Mouse (Mus musculus): ENCODE measurements around the gene Mzf1.

The Mzf1 gene

DNA sequence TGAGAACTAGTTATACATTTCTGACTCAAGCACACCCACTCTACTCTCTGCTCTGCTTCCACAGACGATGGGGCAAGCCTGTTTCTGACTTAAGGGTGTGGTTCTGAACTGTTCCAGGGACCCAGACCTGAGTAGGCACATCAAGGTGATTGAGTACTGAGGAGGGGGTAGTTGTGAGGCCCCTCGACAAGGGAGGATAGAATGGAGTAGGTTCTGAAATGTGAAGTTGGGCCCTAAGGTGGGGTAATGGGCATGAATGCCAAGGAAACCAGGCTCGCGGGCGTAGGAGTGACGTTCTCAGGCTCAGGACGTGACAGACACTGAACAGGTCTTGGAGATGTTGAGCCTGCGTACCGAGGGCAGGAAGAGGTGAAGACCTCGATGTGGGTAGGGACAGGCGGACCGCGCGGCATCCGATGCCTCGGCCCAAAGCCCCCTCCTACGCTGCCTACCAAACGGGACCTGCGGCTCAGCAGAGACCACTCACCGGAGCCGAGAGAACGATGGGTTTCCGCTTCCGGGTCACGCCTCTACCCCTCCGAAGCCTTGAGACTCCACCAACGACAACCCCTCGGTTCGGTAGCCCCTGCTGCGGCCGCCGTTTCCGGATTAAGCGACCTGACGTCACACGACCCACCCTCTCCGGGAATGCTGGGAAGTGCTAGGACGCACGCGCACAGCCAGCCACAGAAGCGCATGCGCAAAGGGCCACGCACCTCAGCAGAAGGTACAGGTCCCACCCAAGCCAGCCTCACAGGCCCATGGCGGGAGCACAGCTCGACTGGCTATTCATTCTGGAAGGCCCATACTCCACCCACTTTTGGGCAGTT is 20.2 kb downstream of the Mzf1 start, which contains the start of gene Chmp2a:
TSS of gene Chmp2a (minus strand) at position 660 of the 830 bp plus-strand sequence.
- DNase-seq = peak; percentile 99

DNA sequence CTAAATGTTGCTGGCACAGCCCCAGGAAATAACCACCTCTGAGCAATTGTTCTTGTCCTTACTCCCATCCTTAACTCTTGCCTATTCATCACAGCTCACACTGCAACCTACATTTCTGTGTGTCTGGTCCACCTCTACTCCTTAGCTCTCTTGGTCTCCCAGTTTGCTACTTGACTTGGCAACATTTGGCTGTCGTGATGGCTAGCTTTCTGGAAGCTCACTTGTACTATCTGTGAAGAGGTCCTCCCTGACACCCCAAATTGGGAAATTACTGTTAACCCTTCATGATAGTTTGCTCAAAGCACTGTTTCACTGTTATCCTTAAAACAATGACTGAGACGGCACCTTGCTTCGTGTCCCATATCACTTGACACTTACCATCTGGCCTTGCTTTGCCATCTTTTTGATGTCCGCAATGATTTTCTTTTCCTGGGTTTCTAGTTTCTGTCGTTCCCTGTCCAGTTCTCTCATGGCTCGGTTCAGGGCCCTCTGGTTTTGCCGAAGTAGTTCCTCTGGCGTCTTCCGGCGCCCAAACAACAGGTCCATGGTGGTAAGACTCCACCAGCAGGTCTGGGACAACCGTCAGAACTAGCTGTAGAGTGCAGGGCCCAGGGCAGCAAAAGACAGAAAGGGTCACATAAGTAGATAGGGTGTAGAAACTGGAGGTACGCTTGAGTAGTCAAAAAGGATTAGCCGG is 21.0 kb downstream of the Mzf1 start:
- DNase-seq = peak in 1 of 2 experiments; percentile 20

DNA sequence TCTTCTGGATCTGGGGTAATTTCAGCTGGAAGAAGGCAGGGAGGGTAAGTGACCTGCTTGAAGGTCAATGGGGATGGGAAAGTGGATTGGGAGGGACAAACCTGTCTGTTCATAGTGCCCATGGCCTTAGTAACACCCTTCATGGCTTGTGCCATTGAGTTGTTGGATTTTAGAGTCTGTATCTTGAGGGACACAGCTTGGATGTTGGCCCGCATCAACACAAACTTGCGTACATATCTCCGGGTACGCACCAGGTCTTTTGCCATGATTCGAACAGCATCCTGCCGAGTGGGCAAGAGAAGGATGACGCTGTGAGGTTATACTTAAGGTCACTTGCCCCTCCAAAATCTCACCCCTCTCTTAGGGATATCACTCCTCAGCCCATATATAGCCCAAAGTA is 22.0 kb downstream of the Mzf1 start:
- peak in 1 of 2 experiments; percentile 5 for DNase-seq

DNA sequence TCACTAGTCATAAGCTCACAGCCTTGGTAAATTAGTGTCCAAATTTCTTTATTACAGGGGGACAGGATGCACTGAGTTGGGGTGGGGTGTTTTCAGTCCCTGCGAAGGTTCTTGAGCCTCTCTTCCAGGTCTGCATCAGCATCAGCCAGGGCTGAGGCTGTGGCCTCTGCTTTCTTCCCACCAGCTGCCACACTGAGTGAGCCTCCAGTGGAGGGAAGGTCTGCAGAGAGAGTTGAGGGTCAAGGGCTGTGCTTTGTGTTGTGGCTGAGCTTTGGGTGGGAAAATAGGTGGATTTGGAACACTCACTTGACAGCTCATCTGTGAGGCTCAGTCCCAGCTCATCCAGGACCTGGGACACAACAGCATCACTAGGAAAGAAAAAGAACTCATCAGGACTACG is 22.6 kb downstream of the Mzf1 start:
- peak in 1 of 2 experiments; percentile 2 for DNase-seq

DNA sequence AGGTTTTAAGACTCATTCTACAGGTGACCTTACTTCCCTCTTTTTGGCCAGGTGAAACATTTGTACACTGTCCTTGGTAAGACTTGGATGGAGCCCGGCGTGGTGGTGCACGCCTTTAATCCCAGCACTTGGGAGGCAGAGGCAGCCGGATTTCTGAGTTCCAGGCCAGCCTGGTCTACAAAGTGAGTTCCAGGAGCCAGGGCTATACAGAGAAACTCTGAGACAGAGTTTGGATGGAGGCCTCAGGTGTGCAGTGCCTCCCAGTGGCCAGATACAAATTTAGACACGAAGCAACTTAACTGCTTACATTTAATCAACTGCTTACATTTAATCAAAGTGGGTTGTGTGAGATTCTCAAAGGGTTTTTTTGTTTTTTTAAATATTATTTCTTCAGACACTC is 23.5 kb downstream of the Mzf1 start:
- DNase-seq = peak in 1 of 2 experiments; percentile 52

DNA sequence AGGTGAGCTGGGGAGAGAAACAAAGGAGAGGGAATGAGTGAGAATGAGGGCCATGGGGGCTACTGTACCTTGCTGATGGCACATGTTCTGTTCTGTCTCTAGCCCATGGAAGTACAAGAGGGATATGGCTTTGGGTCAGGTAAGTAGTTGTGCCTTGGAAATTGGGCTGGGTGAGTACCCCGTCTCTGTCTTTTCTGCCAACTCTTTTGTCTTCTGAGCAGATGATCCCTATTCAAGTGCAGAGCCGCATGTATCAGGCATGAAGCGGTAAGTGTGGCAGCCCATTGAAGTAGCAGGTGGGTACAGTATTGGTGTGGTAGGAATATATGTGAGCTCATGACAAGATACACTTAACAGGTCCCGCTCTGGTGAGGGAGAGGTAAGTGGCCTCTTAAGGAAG is 25.6 kb downstream of the Mzf1 start:
- no peak for DNase-seq

DNA sequence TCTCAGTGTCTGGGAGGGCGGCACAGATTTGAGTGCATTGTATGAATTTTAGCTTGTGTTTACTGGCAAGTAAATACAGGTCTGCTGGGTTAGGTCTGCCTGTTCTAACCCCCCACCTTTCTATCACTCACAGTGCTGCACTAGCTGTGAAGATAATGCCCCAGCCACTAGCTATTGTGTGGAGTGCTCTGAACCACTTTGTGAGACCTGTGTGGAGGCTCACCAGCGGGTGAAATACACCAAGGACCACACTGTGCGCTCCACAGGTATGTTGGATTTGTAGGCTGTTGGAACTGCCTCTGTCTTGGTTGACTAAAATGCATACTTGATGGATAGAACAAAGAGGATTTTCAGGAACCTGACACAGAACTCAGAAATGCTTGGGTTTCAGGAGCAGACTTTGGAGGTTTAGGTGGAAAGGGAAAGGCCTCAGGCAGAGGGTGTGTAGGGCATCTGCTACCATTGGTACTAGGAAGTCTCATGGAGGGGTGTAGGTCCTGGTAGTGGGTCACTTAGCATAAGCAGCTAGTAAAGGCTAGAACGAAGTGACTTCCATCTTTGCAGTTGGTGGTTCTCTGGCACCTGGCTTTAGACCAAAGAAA is 29.0 kb downstream of the Mzf1 start:
- no peak for DNase-seq

DNA sequence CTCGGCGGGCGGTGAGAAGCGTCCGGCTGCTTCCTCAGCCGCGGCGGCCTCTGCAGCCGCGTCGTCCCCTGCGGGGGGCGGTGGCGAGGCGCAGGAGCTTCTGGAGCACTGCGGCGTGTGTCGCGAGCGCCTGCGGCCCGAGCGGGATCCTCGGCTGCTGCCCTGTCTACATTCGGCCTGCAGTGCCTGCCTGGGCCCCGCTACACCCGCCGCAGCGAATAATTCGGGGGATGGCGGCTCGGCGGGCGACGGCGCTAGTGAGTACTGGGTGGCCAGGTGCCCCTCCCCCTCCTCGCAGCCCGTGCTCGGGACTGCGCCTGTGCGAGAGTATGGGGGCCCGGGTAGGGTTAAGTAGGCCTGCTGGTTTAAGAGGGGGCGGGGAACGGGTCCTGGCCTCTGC is 29.8 kb downstream of the Mzf1 start:
- DNase-seq = peak; percentile 95

DNA sequence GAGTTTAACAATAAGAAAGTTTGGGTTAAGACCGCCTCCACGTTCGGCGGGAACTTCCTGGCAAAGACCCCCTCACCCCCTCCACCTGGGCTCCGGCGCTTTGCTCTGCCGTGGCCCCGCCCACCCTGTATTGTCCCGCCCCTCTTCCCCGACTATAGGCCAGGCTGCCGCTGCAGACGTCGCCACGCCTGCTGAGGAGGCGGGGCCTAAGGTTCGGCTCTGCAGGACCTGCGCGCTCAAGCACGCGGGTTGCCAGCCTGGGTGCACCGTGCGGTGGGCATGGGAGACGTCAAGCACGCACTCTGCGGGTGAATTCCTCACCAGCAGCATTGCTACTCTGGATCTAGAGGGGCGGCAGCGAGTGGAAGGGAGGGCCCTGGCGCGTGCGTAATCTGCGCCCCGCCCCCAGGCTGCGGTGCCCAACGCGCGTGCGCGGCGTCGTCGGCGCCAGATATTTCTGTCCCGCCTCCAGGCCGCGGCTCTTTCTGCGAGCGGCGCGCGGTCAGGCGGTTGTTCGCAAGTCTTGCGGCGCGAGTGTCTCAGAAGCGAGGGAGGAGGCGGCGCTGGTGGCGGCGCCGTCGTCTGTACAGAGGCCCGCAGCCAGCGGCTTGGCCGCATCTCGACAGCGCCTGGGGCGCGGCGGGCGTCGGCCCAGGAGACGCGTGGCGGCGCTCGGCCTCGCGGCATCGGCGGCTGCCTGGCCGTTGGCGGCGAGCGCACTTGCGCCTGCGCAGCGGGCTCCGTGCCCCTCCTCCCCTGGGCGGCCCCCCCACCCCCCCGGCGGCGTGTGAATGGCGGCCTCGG is 30.4 kb downstream of the Mzf1 start:
- DNase-seq = peak; percentile 97 to 98

DNA sequence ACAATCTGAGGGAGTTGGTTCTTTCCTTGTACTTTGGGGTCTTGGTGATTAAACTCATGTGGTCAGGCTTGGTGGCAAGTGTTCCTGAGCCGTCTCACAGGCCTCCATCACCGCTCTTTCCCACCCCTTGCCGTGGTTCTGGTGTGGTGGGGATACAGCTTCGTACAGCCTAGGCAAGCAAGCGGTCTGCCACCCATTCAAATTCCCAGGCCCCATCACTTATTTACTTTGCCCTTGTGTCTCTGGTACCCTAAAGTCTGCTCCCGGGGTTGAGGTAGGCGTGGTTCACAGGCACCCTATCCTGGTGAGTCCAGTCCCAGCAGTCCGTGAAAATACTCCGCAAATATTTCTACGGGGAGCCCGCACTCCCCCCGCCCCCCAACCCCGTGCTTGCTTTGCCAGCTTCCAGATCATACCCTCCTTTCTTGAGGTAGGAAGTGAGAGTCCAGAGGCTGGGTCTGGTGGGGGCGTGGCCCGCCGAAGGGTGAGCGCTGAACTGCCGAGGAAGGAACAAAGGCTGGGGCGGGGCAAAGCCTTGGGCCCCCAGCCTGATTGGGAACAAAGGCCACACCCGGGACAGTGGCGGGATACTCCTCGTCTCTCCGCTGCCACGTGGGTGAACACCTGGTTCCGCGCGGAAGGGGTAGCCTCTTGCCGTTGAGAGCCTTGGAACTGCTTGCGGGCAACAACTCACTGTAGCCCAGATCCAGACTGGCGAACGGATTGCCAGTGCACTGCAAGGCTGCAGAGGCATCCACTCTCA is 31.6 kb downstream of the Mzf1 start:
- DNase-seq = peak; percentile 67 to 80

DNA sequence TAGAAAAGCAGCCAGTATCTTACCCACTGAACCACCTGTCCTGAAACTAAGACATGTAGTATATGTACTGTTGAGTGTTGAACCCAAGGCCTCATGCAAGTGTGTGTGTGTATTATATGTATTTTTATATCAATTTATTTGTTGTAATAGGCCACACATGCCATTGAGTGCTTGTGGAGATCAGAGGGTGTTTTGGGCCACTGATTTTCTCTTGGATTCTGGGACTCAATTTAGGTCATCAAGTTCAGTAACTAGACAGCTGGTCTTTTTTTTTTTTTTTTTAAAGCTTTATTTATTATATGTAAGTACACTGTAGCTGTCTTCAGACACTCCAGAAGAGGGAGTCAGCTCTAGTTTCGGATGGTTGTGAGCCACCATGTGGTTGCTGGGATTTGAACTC is 39.3 kb downstream of the Mzf1 start:
- DNase-seq = no peak

DNA sequence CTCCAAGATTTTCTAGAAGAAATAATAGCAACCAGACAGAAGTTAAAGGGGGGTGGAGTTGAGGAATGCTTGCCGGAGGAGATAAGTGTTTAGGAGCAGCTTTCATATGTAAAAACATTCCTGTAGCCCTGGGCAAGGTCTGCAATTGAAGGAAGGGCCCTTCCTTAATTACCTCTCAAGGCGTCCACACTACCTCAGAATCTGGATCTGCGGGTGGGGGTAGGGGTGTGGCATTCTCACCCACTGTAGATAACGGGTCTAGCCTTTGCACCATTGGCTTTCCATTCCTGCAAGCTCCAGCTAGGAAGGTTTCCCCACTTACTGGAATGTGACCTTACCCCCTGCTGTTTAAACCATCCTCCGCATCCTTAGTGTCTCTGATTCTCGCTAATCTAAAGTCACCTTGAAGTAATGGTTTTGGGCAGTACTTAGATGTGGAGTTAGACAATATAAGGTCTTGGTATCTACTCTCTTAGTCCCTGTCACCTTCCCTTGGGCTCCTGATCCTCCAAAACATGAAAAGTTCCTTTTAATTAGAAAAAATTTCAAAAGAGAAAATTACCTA is 40.2 kb downstream of the Mzf1 start:
- DNase-seq = no peak

DNA sequence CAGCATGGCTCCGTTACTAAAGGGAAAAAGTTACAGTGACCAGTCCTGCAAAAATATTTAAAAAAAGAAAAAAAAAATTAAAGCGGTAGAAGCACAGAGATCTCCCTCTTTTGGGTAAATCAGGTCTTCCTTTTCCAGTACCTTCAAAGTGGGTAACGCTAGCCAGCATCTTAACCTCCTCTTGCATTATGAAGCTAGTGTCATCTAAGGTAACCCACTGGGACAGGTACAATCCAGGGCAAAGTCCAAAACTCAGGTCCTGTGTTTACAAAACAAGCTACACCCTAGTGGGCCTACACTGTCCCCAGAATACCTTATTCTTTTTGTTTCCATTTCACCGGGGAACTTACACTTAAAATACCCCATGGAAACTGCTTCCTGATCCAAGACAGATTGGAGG is 40.9 kb downstream of the Mzf1 start:
- no peak for DNase-seq

DNA sequence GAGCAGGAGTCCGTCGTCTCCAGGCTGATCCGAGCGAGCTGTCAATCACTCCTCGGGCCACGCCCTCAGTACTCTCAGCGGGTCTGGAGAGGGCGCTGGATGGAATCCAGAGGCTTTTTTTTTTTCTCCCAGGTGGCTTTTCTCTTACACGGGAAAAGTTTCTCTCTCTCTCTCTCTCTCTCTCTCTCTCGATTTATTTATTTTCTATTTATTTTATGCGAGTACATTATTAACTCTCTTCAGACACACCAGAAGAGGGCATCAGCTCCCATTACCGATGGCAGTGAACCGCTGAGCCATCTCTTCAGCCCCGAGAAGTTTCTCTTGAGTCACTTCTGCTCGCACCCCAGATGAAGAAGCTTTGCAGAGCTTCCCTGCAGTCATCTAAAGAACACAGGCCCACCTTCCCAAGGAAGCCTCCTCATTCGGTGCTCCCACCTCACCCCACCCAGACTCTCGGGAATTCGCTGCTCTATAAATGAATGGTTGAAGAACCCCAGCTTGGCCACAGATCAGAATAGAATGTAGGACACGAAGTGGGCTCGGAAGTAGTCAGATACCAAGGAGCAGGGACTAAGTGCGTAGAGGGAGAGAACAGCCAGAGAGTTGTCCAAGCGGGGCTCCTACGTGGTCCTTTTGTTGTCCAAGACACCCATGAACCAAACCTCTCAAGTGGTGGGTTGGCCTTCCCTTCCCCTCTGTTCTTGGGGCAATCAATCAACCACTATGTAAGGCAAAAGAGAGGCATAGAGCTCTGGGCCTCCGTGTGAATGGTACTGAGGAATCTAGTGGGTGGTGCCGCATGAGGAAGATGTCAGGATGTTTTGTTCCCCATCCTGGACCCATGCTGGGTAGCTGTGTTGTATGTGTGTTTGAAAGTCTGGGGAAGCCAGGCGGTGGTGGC is 44.3 kb downstream of the Mzf1 start, which contains the start of gene Zbtb45:
TSS of gene Zbtb45 (minus strand) at position 30 of the 904 bp plus-strand sequence.
- peak in 1 of 2 experiments; percentile 38 for DNase-seq

DNA sequence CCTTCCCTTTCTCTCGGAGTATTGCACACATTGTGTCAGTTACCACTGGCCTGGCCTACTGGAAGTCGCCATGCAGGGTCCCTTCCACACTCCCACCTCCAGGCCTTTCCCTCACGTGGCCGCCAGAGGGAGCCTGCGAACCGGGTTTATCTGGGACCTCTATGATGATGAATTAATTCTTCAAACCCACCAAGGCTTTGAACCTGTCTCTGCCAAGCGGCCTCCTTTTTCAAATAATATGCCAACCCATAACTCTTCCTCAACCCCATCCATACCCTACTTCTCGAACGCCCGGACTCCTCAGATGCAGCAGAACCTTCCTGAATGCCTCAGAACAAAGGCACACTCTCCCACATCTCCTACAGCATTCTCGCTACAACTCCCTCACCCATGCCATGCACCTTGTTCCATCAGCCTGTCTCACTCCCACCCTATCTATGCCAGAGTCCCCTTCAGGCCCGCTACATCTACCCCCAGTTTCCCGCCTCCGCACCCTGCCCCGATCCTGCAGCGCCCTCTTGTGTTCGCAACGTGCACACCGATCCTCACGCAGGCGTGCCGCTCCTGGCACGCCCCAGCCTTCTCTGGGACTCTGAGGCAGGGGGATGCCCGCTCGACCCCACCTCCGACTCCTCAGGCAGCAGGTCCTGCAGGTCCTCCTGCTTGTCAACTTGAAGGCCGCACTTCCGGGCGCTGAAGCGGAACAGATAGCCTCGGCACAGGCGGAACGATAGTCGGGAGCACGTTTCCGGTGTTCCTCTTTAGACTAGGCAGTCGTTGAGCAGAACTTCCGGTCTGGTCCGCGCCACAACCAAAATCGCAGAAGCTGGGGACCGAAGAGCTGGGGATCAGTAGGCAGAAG is 45.2 kb downstream of the Mzf1 start:
- peak; percentile 95 to 96 for DNase-seq

DNA sequence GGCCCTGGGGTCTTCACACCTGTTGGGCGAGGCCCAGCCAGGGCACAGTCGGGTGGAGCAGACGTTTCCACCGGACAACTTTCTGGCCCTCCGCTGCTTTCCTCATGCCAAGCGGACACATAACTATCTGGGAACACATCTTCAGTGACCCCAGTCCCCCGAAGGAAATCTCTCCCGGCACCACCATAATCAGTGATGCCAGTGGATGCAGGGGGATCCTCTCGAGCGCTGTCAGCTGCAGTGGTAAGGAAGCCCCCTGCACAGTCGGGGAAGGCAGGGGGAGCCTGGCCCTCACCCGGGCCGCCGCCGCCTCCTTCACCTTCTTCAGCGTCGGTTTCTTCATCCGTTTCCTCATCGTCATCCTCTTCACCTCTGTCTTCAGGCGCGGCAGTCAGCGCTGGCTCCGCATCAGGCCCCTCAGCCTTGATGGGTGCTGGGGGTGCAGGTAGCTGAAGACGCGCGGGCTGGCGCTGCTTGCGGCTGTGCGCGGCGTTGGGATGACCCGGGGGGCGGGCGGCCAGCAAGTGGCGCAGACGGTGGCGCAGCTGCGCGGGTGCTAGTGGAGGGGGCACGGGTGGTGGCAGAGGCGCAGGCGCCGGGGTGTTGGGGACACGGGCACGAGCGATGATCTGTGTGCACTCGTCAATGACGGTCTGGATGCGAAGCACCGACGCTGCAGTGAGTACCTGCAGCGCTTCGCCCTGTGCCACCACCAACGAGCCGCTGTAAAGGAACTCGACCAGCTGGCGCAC is 47.0 kb downstream of the Mzf1 start:
- DNase-seq = peak; percentile 45 to 52

DNA sequence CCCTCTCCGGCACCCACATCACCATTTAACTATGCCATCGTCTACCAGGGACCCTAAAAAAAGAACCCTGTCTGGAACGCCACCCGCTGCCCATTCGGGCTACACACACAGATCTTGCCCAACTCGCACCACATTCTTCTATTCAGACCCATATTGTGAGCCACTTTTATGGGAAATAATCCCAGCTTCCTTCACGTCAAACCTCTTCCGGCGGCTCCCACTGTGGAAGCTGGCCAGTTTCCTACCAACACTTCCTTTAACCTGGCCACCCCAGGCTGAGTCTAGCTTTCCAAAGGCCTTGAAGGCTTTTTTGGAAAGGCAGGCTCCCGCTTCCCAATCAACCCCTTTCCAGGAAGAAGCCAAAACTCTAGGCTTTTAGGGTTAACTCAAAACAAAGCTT is 48.0 kb downstream of the Mzf1 start:
- peak in 1 of 2 experiments; percentile 17 for DNase-seq

DNA sequence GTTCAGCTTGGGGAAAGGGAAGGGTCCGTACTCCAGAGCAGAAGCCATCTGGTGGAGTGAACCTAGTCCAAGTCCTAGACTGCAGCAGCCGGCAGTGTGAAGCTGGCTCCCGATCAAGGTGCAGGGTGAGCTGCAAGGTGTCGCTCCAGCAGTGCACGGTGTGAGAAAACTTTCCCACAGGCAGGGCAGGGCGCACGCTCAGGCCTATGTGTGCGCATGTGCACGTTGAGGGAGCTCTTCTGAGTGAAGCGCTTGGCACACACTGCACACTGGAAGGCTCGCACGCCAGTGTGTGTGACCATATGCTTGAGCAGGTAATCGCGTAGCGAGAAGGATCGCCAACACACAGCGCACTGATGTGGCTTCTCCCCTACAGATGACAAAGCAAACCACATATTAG is 48.6 kb downstream of the Mzf1 start:
- DNase-seq = peak; percentile 67 to 71

DNA sequence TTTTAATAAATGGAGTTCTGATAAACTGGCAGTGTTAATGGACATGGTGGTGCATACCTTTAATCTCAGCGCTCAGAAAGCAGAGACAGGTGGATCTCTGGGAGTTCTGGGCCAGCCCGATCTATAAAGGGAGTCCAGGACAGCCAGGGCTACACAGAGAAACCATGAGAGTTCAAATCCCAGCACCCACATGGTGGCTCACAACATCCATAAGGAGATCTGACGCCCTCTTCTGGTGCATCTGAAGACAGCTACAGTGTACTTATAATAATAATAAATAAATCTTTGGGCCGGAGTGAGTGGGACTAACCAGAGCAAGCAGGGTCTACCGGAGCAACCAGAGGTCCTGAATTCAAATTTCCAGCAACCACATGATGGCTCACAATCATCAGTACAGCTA is 51.2 kb downstream of the Mzf1 start:
- no peak for DNase-seq

Measured in cerebellum, postnatal 10 days (tissue).